Mouse (Mus musculus): ENCODE measurements at regions not wholly inside any gene's neighbourhood (a gene's known extent, or its start where the extent isn't known, plus 50 kb on each side); places are given as distances from the start of the nearest gene placed in this dataset.

GRCm38 (mm10) chr8:39218716-39219115 is 1456.2 kb upstream of the Adam24 start:
- Histone ChIP-seq H3K4me2 (ENCODE audit: low read length) (no peak overlapping the region), H3K27me3 (replicated peaks; ENCODE audit: control insufficient read depth, insufficient read depth, low read length) (no peaks in the 10 kb centered on the region), H3K4me3 (ENCODE audit: low read depth, low read length) (no peak overlapping the region), H3K36me3 (ENCODE audit: control insufficient read depth, insufficient read depth, low read length) (no peaks in the 10 kb centered on the region), H3K4me1 (ENCODE audit: control insufficient read depth, insufficient read depth, low read length) (no peaks in the 10 kb centered on the region), H3K9me3 (replicated peaks; ENCODE audit: control insufficient read depth, low read length) (no peaks in the 10 kb centered on the region), H3K9ac (ENCODE audit: low read length) (no peak overlapping the region), H3K27ac (ENCODE audit: low read depth, low read length) (no peak overlapping the region)
- ATAC-seq (no peak), DNase-seq (ENCODE audit: low spot score) (no peak)
- 95% methylated on average over 1 of the region's 1 CpGs for WGBS

- Histone ChIP-seq H3K4me2 (ENCODE audit: low read length) (no peak overlapping the region), H3K36me3 (ENCODE audit: control insufficient read depth, insufficient read depth, low read length) (no peaks in the 10 kb centered on the region), H3K9me3 (replicated peaks; ENCODE audit: control insufficient read depth, low read length) (no peaks in the 10 kb centered on the region), H3K4me3 (ENCODE audit: low read depth, low read length) (no peak overlapping the region), H3K4me1 (ENCODE audit: control insufficient read depth, insufficient read depth, low read length) (no peaks in the 10 kb centered on the region), H3K27me3 (replicated peaks; ENCODE audit: control insufficient read depth, insufficient read depth, low read length) (no peaks in the 10 kb centered on the region), H3K27ac (ENCODE audit: low read depth, low read length) (no peak overlapping the region), H3K9ac (ENCODE audit: low read length) (no peak overlapping the region)
- no peak for DNase-seq (ENCODE audit: low spot score)
- ATAC-seq, result no peak
These were observed 1447.6 kb upstream of the Adam24 start for GRCm38 (mm10) chr8:39227239-39227638.

GRCm38 (mm10) chr8:39268970-39269497 is 1405.8 kb upstream of the Adam24 start:
- ATAC-seq, result peak; percentile 61; the same call in 1 of the 2 replicates
- no peaks in the 10 kb centered on the region for H3K27me3 ChIP-seq (replicated peaks; ENCODE audit: control insufficient read depth, insufficient read depth, low read length)
- 80% methylated on average over 5 of the region's 5 CpGs for WGBS
- no peaks in the 10 kb centered on the region for H3K36me3 ChIP-seq (ENCODE audit: control insufficient read depth, insufficient read depth, low read length)
- peak; percentile 67 for DNase-seq (ENCODE audit: low spot score)
- no peak overlapping the region for H3K27ac ChIP-seq (ENCODE audit: low read depth, low read length)
- no peaks in the 10 kb centered on the region for H3K9me3 ChIP-seq (replicated peaks; ENCODE audit: control insufficient read depth, low read length)
- H3K9ac ChIP-seq (ENCODE audit: low read length), result no peak overlapping the region
- H3K4me2 ChIP-seq (ENCODE audit: low read length), result no peak overlapping the region
- no peak overlapping the region for H3K4me3 ChIP-seq (ENCODE audit: low read depth, low read length)
- no peaks in the 10 kb centered on the region for H3K4me1 ChIP-seq (ENCODE audit: control insufficient read depth, insufficient read depth, low read length)

- 22% methylated on average over 12 of the region's 12 CpGs for WGBS
- Histone ChIP-seq H3K9me3 (replicated peaks; ENCODE audit: control insufficient read depth, low read length) (no peaks in the 10 kb centered on the region), H3K4me3 (ENCODE audit: low read depth, low read length) (no peak overlapping the region), H3K4me2 (ENCODE audit: low read length) (no peak overlapping the region), H3K27ac (ENCODE audit: low read depth, low read length) (no peak overlapping the region), H3K9ac (ENCODE audit: low read length) (no peak overlapping the region), H3K27me3 (replicated peaks; ENCODE audit: control insufficient read depth, insufficient read depth, low read length) (no peaks in the 10 kb centered on the region), H3K36me3 (ENCODE audit: control insufficient read depth, insufficient read depth, low read length) (no peaks in the 10 kb centered on the region), H3K4me1 (ENCODE audit: control insufficient read depth, insufficient read depth, low read length) (no peaks in the 10 kb centered on the region)
- ATAC-seq, result no peak
- DNase-seq (ENCODE audit: low spot score), result no peak
These were observed 1377.2 kb upstream of the Adam24 start for GRCm38 (mm10) chr8:39297548-39298306.

- no peak overlapping the region for H3K9ac ChIP-seq (ENCODE audit: low read length)
- ATAC-seq (no peak), DNase-seq (ENCODE audit: low spot score) (no peak)
- no peak overlapping the region for H3K4me2 ChIP-seq (ENCODE audit: low read length)
- no peaks in the 10 kb centered on the region for H3K27me3 ChIP-seq (replicated peaks; ENCODE audit: control insufficient read depth, insufficient read depth, low read length)
- no peaks in the 10 kb centered on the region for H3K4me1 ChIP-seq (ENCODE audit: control insufficient read depth, insufficient read depth, low read length)
- H3K27ac ChIP-seq (ENCODE audit: low read depth, low read length), result no peak overlapping the region
- no peaks in the 10 kb centered on the region for H3K9me3 ChIP-seq (replicated peaks; ENCODE audit: control insufficient read depth, low read length)
- H3K36me3 ChIP-seq (ENCODE audit: control insufficient read depth, insufficient read depth, low read length), result no peaks in the 10 kb centered on the region
- H3K4me3 ChIP-seq (ENCODE audit: low read depth, low read length), result no peak overlapping the region
- WGBS, result 83% methylated on average over 6 of the region's 6 CpGs
These were observed 1371.0 kb upstream of the Adam24 start for GRCm38 (mm10) chr8:39303742-39304336.

- H3K36me3 ChIP-seq (ENCODE audit: control insufficient read depth, insufficient read depth, low read length), result no peaks in the 10 kb centered on the region
- no peak overlapping the region for H3K9ac ChIP-seq (ENCODE audit: low read length)
- H3K27me3 ChIP-seq (replicated peaks; ENCODE audit: control insufficient read depth, insufficient read depth, low read length), result no peaks in the 10 kb centered on the region
- H3K4me2 ChIP-seq (ENCODE audit: low read length), result no peak overlapping the region
- H3K27ac ChIP-seq (ENCODE audit: low read depth, low read length), result no peak overlapping the region
- no peak for ATAC-seq
- no peak for DNase-seq (ENCODE audit: low spot score)
- H3K9me3 ChIP-seq (replicated peaks; ENCODE audit: control insufficient read depth, low read length), result no peaks in the 10 kb centered on the region
- WGBS, result 60% methylated on average over 3 of the region's 3 CpGs
- H3K4me3 ChIP-seq (ENCODE audit: low read depth, low read length), result no peak overlapping the region
- 0 out of 2 replicates have a peak, but pooled peaks cover 3% of the 10 kb centered on the region for H3K4me1 ChIP-seq (ENCODE audit: control insufficient read depth, insufficient read depth, low read length)
These were observed 1361.0 kb upstream of the Adam24 start for GRCm38 (mm10) chr8:39313854-39314253.

- H3K36me3 ChIP-seq (ENCODE audit: control insufficient read depth, insufficient read depth, low read length), result no peaks in the 10 kb centered on the region
- no peak overlapping the region for H3K4me3 ChIP-seq (ENCODE audit: low read depth, low read length)
- H3K9me3 ChIP-seq (replicated peaks; ENCODE audit: control insufficient read depth, low read length), result no peaks in the 10 kb centered on the region
- no peak for DNase-seq (ENCODE audit: low spot score)
- H3K9ac ChIP-seq (ENCODE audit: low read length), result no peak overlapping the region
- 0 out of 2 replicates have a peak, but pooled peaks cover 3% of the 10 kb centered on the region for H3K4me1 ChIP-seq (ENCODE audit: control insufficient read depth, insufficient read depth, low read length)
- no peak for ATAC-seq
- H3K27ac ChIP-seq (ENCODE audit: low read depth, low read length), result no peak overlapping the region
- no peak overlapping the region for H3K4me2 ChIP-seq (ENCODE audit: low read length)
- H3K27me3 ChIP-seq (replicated peaks; ENCODE audit: control insufficient read depth, insufficient read depth, low read length), result no peaks in the 10 kb centered on the region
- WGBS, result 77% methylated on average over 10 of the region's 10 CpGs
These were observed 1359.2 kb upstream of the Adam24 start for GRCm38 (mm10) chr8:39315521-39316233.

GRCm38 (mm10) chr8:39316234-39316568 is 1358.7 kb upstream of the Adam24 start:
- DNase-seq (ENCODE audit: low spot score) (no peak), ATAC-seq (no peak)
- H3K27me3 ChIP-seq (replicated peaks; ENCODE audit: control insufficient read depth, insufficient read depth, low read length), result no peaks in the 10 kb centered on the region
- no peak overlapping the region for H3K27ac ChIP-seq (ENCODE audit: low read depth, low read length)
- H3K4me1 ChIP-seq (ENCODE audit: control insufficient read depth, insufficient read depth, low read length), result 0 out of 2 replicates have a peak, but pooled peaks cover 3% of the 10 kb centered on the region
- H3K9me3 ChIP-seq (replicated peaks; ENCODE audit: control insufficient read depth, low read length), result no peaks in the 10 kb centered on the region
- H3K4me2 ChIP-seq (ENCODE audit: low read length), result no peak overlapping the region
- no peak overlapping the region for H3K9ac ChIP-seq (ENCODE audit: low read length)
- WGBS, result 33% methylated on average over 4 of the region's 4 CpGs
- H3K36me3 ChIP-seq (ENCODE audit: control insufficient read depth, insufficient read depth, low read length), result no peaks in the 10 kb centered on the region
- H3K4me3 ChIP-seq (ENCODE audit: low read depth, low read length), result no peak overlapping the region
